Mouse (Mus musculus) liver, postnatal 0 days (tissue): ENCODE results near the gene Aebp1.

Experiments
- CTCF ChIP-seq: sonication (generic); IDR thresholded peaks from 2 replicates; pipeline ENCODE4 v1.5.1; 2016; ENCODE audit warnings: antibody characterized with exemption, low read depth
- EP300 ChIP-seq: IDR thresholded peaks from 2 replicates; pipeline ENCODE4 v1.6.1; 2016; ENCODE audit warnings: antibody characterized with exemption, low read depth, mild to moderate bottlenecking

- no peak for TF ChIP-seq CTCF
- no peak for TF ChIP-seq EP300
These were observed 16.9 kb downstream of the Aebp1 start for GRCm38 (mm10) chr11:5878661-5879060.
